Mouse (Mus musculus) MEL (cell line): ENCODE results near the gene Ccl17.

ENCODE experiments used
- CTCF ChIP-seq, 3 experiments: IDR thresholded peaks in 2 of 3; conservative IDR thresholded peaks in 1 of 3; 2 replicates each; pipeline ENCODE4 v1.5.1; 2011 to 2012; ENCODE audit warnings: low read length in 3 of 3, low read depth in 2 of 3, mild to moderate bottlenecking in 2 of 3, improper control_type of control experiment in 1 of 3, inconsistent platforms in 1 of 3, mixed read lengths in 1 of 3, moderate library complexity in 1 of 3; ENCODE audit not compliant: control insufficient read depth in 1 of 3, insufficient read depth in 1 of 3, poor library complexity in 1 of 3, severe bottlenecking in 1 of 3
- E2F4 ChIP-seq: IDR thresholded peaks from 2 replicates; pipeline ENCODE4 v1.6.1; 2011; ENCODE audit warnings: low read depth, low read length, improper control_type of control experiment, borderline replicate concordance
- ELF1 ChIP-seq: IDR thresholded peaks from 2 replicates; pipeline ENCODE4 v1.6.1; 2014; ENCODE audit warnings: low read depth, mild to moderate bottlenecking, inconsistent platforms, low read length, improper control_type of control experiment, moderate library complexity
- EP300 ChIP-seq, 2 experiments: IDR thresholded peaks; 2 replicates each; pipeline ENCODE4 v1.6.1; 2011; ENCODE audit warnings: improper control_type of control experiment in 2 of 2, low read length in 2 of 2, low read depth in 1 of 2, mild to moderate bottlenecking in 1 of 2
- ETS1 ChIP-seq: IDR thresholded peaks from 2 replicates; pipeline ENCODE4 v1.6.1; 2012; ENCODE audit warnings: low read depth, mild to moderate bottlenecking, inconsistent platforms, low read length, improper control_type of control experiment, moderate library complexity
- GATA1 ChIP-seq: IDR thresholded peaks from 2 replicates; pipeline ENCODE4 v1.6.1; 2011; ENCODE audit warnings: low read depth, low read length, improper control_type of control experiment
- JUND ChIP-seq: IDR thresholded peaks from 2 replicates; pipeline ENCODE4 v1.6.1; 2011; ENCODE audit warnings: low read depth, mild to moderate bottlenecking, improper control_type of control experiment, low read length
- MAX ChIP-seq: IDR thresholded peaks from 2 replicates; pipeline ENCODE4 v1.6.1; 2011; ENCODE audit warnings: low read length, improper control_type of control experiment
- MAZ ChIP-seq: IDR thresholded peaks from 2 replicates; pipeline ENCODE4 v1.6.1; 2012; ENCODE audit warnings: low read depth, mild to moderate bottlenecking, inconsistent platforms, low read length, improper control_type of control experiment
- MYC ChIP-seq: IDR thresholded peaks from 2 replicates; pipeline ENCODE4 v1.6.1; 2011; ENCODE audit warnings: low read depth, mild to moderate bottlenecking, low read length, improper control_type of control experiment, moderate library complexity
- POLR2A ChIP-seq, 2 experiments: IDR thresholded peaks; 2 replicates each; pipeline ENCODE4 v1.6.1; 2011 to 2012; ENCODE audit warnings: low read length in 2 of 2, mild to moderate bottlenecking in 2 of 2, control low read depth in 1 of 2, improper control_type of control experiment in 1 of 2, low read depth in 1 of 2, moderate library complexity in 1 of 2; ENCODE audit not compliant: control insufficient read depth in 1 of 2, insufficient read depth in 1 of 2, poor library complexity in 1 of 2
- POLR2AphosphoS2 ChIP-seq: IDR thresholded peaks from 2 replicates; pipeline ENCODE4 v1.6.1; 2011; ENCODE audit warnings: low read length, improper control_type of control experiment
- TCF12 ChIP-seq: IDR thresholded peaks from 2 replicates; pipeline ENCODE4 v1.6.1; 2014; ENCODE audit warnings: low read depth, mild to moderate bottlenecking, inconsistent platforms, low read length, improper control_type of control experiment, moderate library complexity
- UBTF ChIP-seq: IDR thresholded peaks from 2 replicates; pipeline ENCODE4 v1.6.1; 2012; ENCODE audit warnings: low read depth, mild to moderate bottlenecking, inconsistent platforms, low read length, improper control_type of control experiment, moderate library complexity, borderline replicate concordance; ENCODE audit not compliant: insufficient read depth

DNA sequence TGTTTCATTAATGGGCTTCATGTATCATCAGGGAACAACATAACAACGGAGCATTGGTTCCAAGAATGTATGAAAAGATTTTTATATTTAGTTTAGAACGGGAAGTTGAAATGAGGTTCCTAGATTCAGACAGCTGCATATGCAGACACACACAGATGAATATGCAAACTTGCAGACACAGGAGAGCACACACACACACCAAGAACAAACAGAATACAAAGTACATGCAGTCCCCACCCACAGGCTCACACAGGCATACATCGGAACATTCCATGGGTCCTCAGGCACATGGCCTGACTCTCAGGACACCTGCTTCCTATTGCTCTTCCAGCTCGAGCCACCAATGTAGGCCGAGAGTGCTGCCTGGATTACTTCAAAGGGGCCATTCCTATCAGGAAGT, 602 bp downstream of the Ccl17 start:
- TF ChIP-seq GATA1 (no peak), EP300 (IDR thresholded peaks at IDR 0.05; ENCODE audit: low read depth in 1 of 2, low read length in 2 of 2) (no peak), CTCF (IDR thresholded peaks at IDR 0.05 in 2 of 3, conservative IDR thresholded peaks at IDR 0.05 in 1 of 3; ENCODE audit: control insufficient read depth in 1 of 3, insufficient read depth in 1 of 3, low read depth in 2 of 3, low read length in 3 of 3, poor library complexity in 1 of 3, severe bottlenecking in 1 of 3) (no peak), POLR2A (IDR thresholded peaks at IDR 0.05; ENCODE audit: control insufficient read depth in 1 of 2, insufficient read depth in 1 of 2, low read depth in 1 of 2, low read length in 2 of 2, poor library complexity in 1 of 2) (no peak), POLR2AphosphoS2 (no peak), JUND (no peak), ETS1 (no peak), ELF1 (no peak), MAX (no peak), TCF12 (no peak), UBTF (no peak), E2F4 (no peak), MAZ (no peak), MYC (no peak)
